Mouse (Mus musculus) lung, postnatal 0 days (tissue): ENCODE data around the gene Gab2.

Source experiments
- CTCF ChIP-seq: IDR thresholded peaks from 2 replicates; pipeline ENCODE4 v1.5.1; 2016; ENCODE audit warnings: antibody characterized with exemption, mild to moderate bottlenecking
- EP300 ChIP-seq: IDR thresholded peaks from 2 replicates; pipeline ENCODE4 v1.6.1; 2016; ENCODE audit warnings: antibody characterized with exemption, mild to moderate bottlenecking, control low read depth

- TF ChIP-seq CTCF (no peak), EP300 (no peak)
These were observed 251.9 kb downstream of the Gab2 start for GRCm38 (mm10) chr7:97333113-97333898.
